Mouse (Mus musculus): ENCODE results near the gene Gnmt. TPM values are rescaled to one million over a fixed set of nuclear protein-coding genes. Genes with fewer than 3 reads are reported as not detected.

Gnmt gene
- polyA plus RNA-seq, 1 experiment from 2014 or later = 0.62 TPM

- 0 out of 2 replicates have a peak, but pooled peaks cover 2% of the 10 kb centered on the region for H3K4me1 ChIP-seq
- H3K4me3 ChIP-seq = no peak overlapping the region
- H3K36me3 ChIP-seq = no peaks in the 10 kb centered on the region
- no peak overlapping the region for H3K27ac ChIP-seq (replicated peaks)
- 79% methylated on average over 12 of the region's 12 CpGs for WGBS
- no peaks in the 10 kb centered on the region for H3K9me3 ChIP-seq (replicated peaks)
- no peak for DNase-seq (ENCODE audit: low spot score)
- no peaks in the 10 kb centered on the region for H3K27me3 ChIP-seq (ENCODE audit: low read depth, poor library complexity, severe bottlenecking)
These were observed 29.8 kb upstream of the Gnmt start for GRCm38 (mm10) chr17:46758753-46759152.

- WGBS = under 1% methylated on average over 55 of the region's 58 CpGs
- DNase-seq (ENCODE audit: low spot score) = peak; percentile 99
These were observed 23.0 kb upstream of the Gnmt start, which contains the start of gene Cnpy3 for GRCm38 (mm10) chr17:46751794-46752556. TSS of gene Cnpy3 (minus strand) at chr17:46752214.

GRCm38 (mm10) chr17:46751056-46751793, 22.3 kb upstream of the Gnmt start:
- WGBS = 32% methylated on average over 16 of the region's 16 CpGs
- Histone ChIP-seq H3K27me3 (ENCODE audit: low read depth, poor library complexity, severe bottlenecking) (no peaks in the 10 kb centered on the region), H3K9me3 (replicated peaks) (no peaks in the 10 kb centered on the region), H3K27ac (replicated peaks) (peak overlapping the region; percentile 87), H3K4me1 (peaks cover 22% of the 10 kb centered on the region), H3K4me3 (peak overlapping the region; percentile 71), H3K36me3 (peaks cover 29% of the 10 kb centered on the region)
- DNase-seq (ENCODE audit: low spot score) = no peak

More at GRCm38 (mm10) chr17:46751794-46752556, 23.0 kb upstream of the Gnmt start, which contains the start of gene Cnpy3:
- H3K4me1 ChIP-seq = peaks cover 22% of the 10 kb centered on the region
- H3K27me3 ChIP-seq (ENCODE audit: low read depth, poor library complexity, severe bottlenecking) = no peaks in the 10 kb centered on the region
- H3K27ac ChIP-seq (replicated peaks) = peak within 1 kb of the TSS; percentile 87
- H3K9me3 ChIP-seq (replicated peaks) = no peaks in the 10 kb centered on the region
- H3K36me3 ChIP-seq = peaks cover 21% of the 10 kb centered on the region
- peak within 1 kb of the TSS; percentile 71 for H3K4me3 ChIP-seq

- peak overlapping the region; percentile 71 for H3K4me3 ChIP-seq
These were observed 21.6 kb upstream of the Gnmt start for GRCm38 (mm10) chr17:46750580-46750979.

GRCm38 (mm10) chr17:46749282-46749681, 20.3 kb upstream of the Gnmt start:
- DNase-seq (ENCODE audit: low spot score) = no peak
- H3K4me3 ChIP-seq = no peak overlapping the region
- no peaks in the 10 kb centered on the region for H3K9me3 ChIP-seq (replicated peaks)
- H3K36me3 ChIP-seq = peaks cover 48% of the 10 kb centered on the region
- no peaks in the 10 kb centered on the region for H3K27me3 ChIP-seq (ENCODE audit: low read depth, poor library complexity, severe bottlenecking)
- H3K4me1 ChIP-seq = peaks cover 20% of the 10 kb centered on the region
- WGBS = 95% methylated on average over 5 of the region's 5 CpGs
- no peak overlapping the region for H3K27ac ChIP-seq (replicated peaks)

More at GRCm38 (mm10) chr17:46750580-46750979, 21.6 kb upstream of the Gnmt start:
- DNase-seq (ENCODE audit: low spot score) = no peak
- peak overlapping the region; percentile 87; the same call in 1 of the 2 replicates for H3K27ac ChIP-seq (replicated peaks)
- 97% methylated on average over 4 of the region's 4 CpGs for WGBS
- no peaks in the 10 kb centered on the region for H3K27me3 ChIP-seq (ENCODE audit: low read depth, poor library complexity, severe bottlenecking)
- H3K9me3 ChIP-seq (replicated peaks) = no peaks in the 10 kb centered on the region
- H3K36me3 ChIP-seq = peaks cover 35% of the 10 kb centered on the region
- H3K4me1 ChIP-seq = peaks cover 20% of the 10 kb centered on the region

GRCm38 (mm10) chr17:46747806-46748205, 18.8 kb upstream of the Gnmt start:
- WGBS = 97% methylated on average over 2 of the region's 2 CpGs
- Histone ChIP-seq H3K27ac (replicated peaks) (no peak overlapping the region), H3K4me1 (peaks cover 20% of the 10 kb centered on the region), H3K27me3 (ENCODE audit: low read depth, poor library complexity, severe bottlenecking) (no peaks in the 10 kb centered on the region), H3K4me3 (no peak overlapping the region), H3K36me3 (peaks cover 63% of the 10 kb centered on the region), H3K9me3 (replicated peaks) (no peaks in the 10 kb centered on the region)
- no peak for DNase-seq (ENCODE audit: low spot score)

GRCm38 (mm10) chr17:46747234-46747633, 18.3 kb upstream of the Gnmt start:
- WGBS = 88% methylated on average over 8 of the region's 8 CpGs
- H3K36me3 ChIP-seq = peaks cover 69% of the 10 kb centered on the region
- peaks cover 14% of the 10 kb centered on the region for H3K4me1 ChIP-seq
- H3K27me3 ChIP-seq (ENCODE audit: low read depth, poor library complexity, severe bottlenecking) = no peaks in the 10 kb centered on the region
- H3K27ac ChIP-seq (replicated peaks) = no peak overlapping the region
- no peaks in the 10 kb centered on the region for H3K9me3 ChIP-seq (replicated peaks)
- H3K4me3 ChIP-seq = no peak overlapping the region
- no peak for DNase-seq (ENCODE audit: low spot score)

- Histone ChIP-seq H3K4me3 (no peak overlapping the region), H3K36me3 (peaks cover 81% of the 10 kb centered on the region)
- 78% methylated on average over 2 of the region's 2 CpGs for whole genome bisulfite sequencing
These were observed 16.5 kb upstream of the Gnmt start for GRCm38 (mm10) chr17:46745506-46745905.

GRCm38 (mm10) chr17:46742986-46743385, 14.0 kb upstream of the Gnmt start:
- no peaks in the 10 kb centered on the region for H3K27me3 ChIP-seq (ENCODE audit: low read depth, poor library complexity, severe bottlenecking)
- H3K4me3 ChIP-seq = no peak overlapping the region
- H3K27ac ChIP-seq (replicated peaks) = no peak overlapping the region
- WGBS = 92% methylated on average over 9 of the region's 9 CpGs
- peaks cover 81% of the 10 kb centered on the region for H3K36me3 ChIP-seq
- no peaks in the 10 kb centered on the region for H3K4me1 ChIP-seq
- no peaks in the 10 kb centered on the region for H3K9me3 ChIP-seq (replicated peaks)
- no peak for DNase-seq (ENCODE audit: low spot score)

More at GRCm38 (mm10) chr17:46745506-46745905, 16.5 kb upstream of the Gnmt start:
- Histone ChIP-seq H3K27ac (replicated peaks) (no peak overlapping the region), H3K4me1 (peaks cover under 1% of the 10 kb centered on the region; the same call in 1 of the 2 replicates), H3K27me3 (ENCODE audit: low read depth, poor library complexity, severe bottlenecking) (no peaks in the 10 kb centered on the region), H3K9me3 (replicated peaks) (no peaks in the 10 kb centered on the region)
- DNase-seq (ENCODE audit: low spot score) = no peak

GRCm38 (mm10) chr17:46741305-46741704, 12.3 kb upstream of the Gnmt start:
- DNase-seq (ENCODE audit: low spot score) = no peak
- WGBS = 86% methylated on average over 6 of the region's 6 CpGs
- Histone ChIP-seq H3K27me3 (ENCODE audit: low read depth, poor library complexity, severe bottlenecking) (no peaks in the 10 kb centered on the region), H3K36me3 (peaks cover 79% of the 10 kb centered on the region), H3K4me1 (no peaks in the 10 kb centered on the region), H3K27ac (replicated peaks) (no peak overlapping the region), H3K9me3 (replicated peaks) (no peaks in the 10 kb centered on the region), H3K4me3 (no peak overlapping the region)

GRCm38 (mm10) chr17:46736160-46736559, 7.2 kb upstream of the Gnmt start:
- no peaks in the 10 kb centered on the region for H3K4me1 ChIP-seq
- no peak overlapping the region; the same call in 1 of the 2 replicates for H3K4me3 ChIP-seq
- H3K27ac ChIP-seq (replicated peaks) = no peak overlapping the region
- no peaks in the 10 kb centered on the region for H3K9me3 ChIP-seq (replicated peaks)
- peak; percentile 38 for DNase-seq (ENCODE audit: low spot score)
- H3K36me3 ChIP-seq = peaks cover 56% of the 10 kb centered on the region
- WGBS = 56% methylated on average over 9 of the region's 10 CpGs
- no peaks in the 10 kb centered on the region for H3K27me3 ChIP-seq (ENCODE audit: low read depth, poor library complexity, severe bottlenecking)

GRCm38 (mm10) chr17:46735287-46735686, 6.3 kb upstream of the Gnmt start:
- 85% methylated on average over 7 of the region's 7 CpGs for WGBS
- H3K36me3 ChIP-seq = peaks cover 54% of the 10 kb centered on the region
- no peaks in the 10 kb centered on the region for H3K4me1 ChIP-seq
- H3K4me3 ChIP-seq = no peak overlapping the region
- H3K9me3 ChIP-seq (replicated peaks) = no peaks in the 10 kb centered on the region
- DNase-seq (ENCODE audit: low spot score) = no peak
- H3K27ac ChIP-seq (replicated peaks) = no peak overlapping the region
- peaks cover 3% of the 10 kb centered on the region; the same call in 1 of the 2 replicates for H3K27me3 ChIP-seq (ENCODE audit: low read depth, poor library complexity, severe bottlenecking)

Measured in midbrain, embryonic 10.5 days (tissue).